Mouse (Mus musculus) urinary bladder, postnatal 4 days (tissue): ENCODE results near the gene Satl1.
"Not testable (repeated sequence)": the region's sequence is repeated elsewhere in the genome, so short reads cannot be mapped to it uniquely, and the experiment has no call there.

Source experiments
- DNase-seq, 2 experiments: peaks; one replicate each; pipeline ENCODE4 v3.0.0; 2021 to 2022; ENCODE audit warnings: low spot score in 2 of 2

Satl1 gene

DNA sequence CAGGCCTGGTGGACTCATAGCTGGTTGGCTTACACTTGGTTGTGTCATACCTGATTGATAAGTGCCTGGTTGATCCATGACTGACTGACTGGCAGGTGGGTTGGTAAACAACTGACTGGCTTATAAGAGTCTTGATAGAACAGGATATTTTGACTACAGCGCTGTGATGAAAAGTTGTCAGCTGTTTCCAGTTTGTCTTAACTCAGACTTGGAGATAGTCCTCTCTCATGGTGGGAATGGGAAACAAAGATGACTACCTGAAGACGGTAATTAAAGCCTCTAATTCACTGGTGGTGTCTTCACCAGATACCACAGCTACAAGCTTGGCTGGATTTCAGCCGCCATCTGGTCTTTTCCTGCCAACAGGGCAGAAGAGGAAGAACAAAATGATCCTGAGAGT is at the start of gene Satl1:
Gene Satl1 (minus strand): TSS at position 101 of the 400 bp plus-strand sequence.
- DNase-seq, result no peak

DNA sequence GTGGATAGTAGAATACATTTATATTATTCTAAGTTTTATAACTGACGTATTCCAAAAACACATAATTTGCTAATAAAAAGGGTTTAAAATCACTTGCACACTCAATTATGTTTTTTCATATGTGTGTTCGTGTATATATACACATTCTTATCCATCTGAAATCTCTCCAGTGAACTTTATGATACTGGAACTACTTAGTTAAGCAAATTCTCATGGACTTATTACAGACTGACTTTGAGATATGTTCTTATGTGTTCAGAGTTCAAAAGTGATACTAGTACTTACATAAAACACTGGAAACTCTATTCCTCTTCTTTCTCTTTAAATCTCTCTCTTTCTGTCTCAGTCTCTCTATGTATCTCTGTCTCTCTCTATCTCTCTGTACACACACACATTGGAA is 31.5 kb upstream of the Satl1 start:
- no peak for DNase-seq

DNA sequence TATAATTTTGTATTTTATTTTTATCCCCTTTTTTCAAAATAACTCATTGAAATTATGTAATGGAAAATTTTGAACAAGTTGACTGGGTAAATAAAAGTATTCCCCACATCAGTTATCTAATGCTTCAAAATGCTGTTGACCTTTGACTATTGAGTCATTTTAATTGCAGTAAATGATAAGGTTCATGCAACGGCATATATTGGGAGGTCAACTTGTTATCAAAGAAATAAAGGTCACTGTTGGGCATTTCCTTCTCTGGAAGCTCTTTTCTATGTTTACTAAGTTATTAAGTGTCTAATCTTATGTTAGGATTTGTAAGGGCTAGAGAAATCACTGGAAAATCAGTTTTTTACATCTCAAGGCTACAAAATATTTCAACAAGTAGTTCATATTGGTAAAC is 31.0 kb upstream of the Satl1 start:
- no peak for DNase-seq

DNA sequence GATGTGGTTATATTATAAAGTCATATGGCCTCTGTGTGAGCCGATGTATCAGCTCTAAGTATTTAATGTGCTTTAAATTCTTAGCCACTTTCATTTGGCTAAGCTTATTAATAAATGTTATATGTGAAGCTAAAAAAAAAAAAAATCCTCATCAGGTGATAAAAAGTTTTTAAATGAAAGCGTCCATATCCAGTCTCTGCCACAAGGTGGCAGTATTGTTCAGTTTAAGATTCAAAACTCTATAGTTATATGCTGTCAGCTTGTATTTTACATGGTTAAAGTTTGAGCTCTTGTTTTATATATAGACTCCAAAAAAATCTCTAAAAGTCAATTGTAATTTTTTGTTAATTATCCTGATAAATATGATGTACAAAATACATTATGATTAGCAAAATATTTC is 16.4 kb upstream of the Satl1 start:
- not testable (repeated sequence) for DNase-seq

DNA sequence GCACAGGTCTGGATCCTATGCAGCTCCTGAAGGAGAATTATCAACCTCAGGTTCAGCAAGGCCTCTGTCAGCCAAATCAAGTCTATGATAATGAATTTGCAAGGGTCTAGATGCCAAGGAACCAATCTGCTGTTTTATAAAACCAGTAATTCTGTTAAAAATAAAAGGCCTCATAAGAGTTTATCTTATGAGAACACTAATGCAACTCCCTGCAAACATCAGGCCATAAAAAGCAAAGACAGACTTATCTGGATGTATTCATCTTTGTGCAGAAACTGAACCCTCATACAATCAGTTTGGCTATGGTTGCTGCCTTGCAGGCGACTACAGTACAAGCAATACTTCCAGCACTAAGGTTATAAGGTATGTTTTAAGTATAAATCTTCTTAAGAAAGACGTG is 5.7 kb upstream of the Satl1 start:
- DNase-seq, result no peak

DNA sequence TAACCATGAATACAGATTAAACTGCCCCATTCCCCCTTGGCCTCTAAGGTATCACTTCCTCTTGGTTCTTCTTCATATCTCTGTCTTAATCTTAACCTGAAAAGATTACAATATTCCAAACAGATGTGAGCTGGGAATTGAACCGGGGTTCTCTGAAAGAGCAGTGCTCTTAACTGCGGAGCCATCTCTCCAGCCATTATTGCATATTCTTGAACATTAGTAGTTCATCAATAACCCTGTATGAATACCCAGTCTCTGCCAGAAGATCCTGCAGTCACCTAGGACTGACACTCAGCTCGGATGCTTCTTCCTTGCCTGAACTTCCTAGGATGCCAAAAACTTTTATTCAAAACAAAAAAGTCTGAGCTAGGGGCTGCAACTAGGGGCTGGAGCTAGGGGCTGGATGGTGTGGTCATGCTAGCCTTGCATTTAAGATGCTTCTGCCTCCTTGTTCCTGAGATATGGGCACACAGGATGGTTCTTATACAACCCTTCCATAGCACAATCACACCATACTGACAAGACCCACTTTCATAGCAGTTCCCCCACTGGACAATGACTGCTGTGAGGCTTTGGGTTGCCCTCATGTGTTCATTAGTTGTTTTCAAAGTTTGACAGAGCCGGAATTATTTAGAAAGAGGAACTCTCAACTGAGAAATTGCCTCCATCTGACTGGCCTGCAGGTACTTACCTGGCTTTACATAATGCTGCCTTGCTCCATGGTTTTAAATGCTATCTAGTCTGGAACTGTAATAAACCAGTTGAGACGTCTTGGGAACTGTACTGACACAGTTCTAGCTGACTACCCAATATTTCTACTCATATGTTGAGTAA is 35.8 kb downstream of the Satl1 start:
- DNase-seq, result peak; percentile 33 to 79

DNA sequence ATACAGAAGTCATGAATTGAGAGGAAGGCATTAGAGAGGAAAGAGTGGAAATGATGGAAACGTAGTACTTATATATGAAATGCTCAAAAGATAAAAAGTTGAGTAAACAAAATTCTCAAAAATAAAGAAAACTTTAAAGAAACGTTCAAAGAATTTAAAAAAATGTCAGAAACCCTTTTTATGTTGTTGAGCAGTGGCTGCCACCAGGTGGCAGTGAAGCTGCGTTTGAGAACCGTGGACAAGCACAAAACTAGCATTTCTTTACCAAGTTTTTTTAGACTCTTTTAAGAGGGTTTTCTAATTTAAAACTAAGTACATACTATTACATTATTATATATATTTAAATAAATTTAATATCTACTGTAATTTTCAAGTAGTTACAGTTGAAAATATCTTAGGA is 38.2 kb downstream of the Satl1 start:
- DNase-seq, result no peak

DNA sequence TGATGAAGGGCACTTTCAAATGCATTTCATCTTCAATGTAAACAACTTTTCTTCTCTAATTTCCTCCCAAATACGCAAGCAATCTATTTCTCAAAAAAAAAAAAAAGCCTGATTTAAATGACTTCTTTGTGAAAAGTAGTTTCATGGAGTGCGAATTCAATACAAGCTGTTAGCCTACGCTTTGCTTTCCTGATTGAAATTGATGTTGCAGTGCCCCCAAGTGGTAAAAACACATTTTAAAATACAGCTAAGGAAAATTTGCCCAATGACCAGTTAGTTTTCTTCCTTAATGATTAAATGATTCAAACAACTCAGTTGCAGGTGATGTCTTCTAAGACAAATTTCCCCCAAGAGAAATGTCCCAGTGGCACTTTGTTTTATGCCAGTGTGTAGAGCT is 58.2 kb downstream of the Satl1 start:
- no peak for DNase-seq

DNA sequence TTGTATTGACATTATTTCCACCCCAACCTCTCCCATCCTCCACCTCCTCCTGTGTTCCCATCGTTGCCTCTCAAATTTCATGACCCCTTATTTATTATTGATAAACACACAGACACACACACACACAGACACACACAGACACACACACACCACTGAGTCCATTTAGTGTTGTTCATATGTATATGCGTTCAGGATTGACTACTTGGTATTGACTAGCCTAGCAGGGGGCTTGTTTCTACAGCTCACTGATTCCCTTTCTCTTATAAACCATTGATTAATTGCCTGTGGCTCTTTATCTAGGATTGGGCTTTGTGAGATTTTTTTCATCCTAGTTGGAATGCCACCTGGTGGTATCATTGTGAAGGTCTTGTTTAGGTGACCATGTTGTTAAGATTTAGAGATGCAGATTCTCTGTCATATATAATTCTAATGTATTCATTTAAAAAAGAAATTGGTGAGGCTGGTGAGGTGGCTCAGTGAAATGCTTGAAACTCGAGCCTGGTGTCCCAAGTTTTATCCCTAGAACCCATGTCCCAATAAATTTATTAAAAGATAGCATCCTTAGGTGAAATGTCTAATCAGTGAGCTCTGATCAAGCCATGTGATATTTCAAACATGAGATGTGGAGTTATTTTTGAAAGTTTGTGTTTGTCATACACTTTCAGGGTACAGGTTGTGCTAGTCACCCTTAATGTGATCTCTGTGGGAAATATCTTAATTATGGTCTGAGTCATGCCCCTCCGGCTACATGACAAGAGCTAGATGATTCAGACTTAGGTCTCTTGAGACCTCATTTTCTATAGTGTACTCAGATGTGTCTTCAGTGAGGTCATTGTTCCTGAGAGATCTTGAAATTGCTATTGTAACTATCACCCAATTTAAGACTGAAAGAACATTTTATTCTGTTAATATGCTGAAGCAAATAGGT is 58.8 kb downstream of the Satl1 start:
- no peak for DNase-seq

DNA sequence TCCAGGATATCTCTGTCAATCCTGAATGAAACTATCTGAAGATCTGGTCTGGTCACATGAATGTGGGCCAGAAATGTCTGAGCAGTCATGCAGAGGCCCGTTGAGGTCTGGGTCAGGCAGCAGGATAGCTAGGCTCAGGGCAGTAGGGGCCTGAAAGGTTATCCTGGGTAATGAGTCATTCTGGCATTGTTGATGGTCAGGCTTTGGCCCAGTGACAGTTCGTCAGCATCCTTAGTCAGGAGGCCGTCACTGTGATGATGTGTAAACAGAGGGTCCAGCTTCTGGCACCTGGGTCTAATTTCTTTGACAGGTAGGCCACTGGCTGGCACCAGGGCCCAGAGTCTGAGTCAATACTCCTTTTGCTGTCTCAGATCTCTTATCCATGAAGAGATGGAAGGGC is 67.1 kb downstream of the Satl1 start:
- DNase-seq, result no peak
